Mouse (Mus musculus): ENCODE measurements around the gene Rnf114.

Gene Rnf114

GRCm38 (mm10) chr2:167491757-167492708 is at the start of gene Rnf114:
Rnf114 (plus strand) TSS chr2:167492645.
- peak; percentile 55 for DNase-seq

DNA sequence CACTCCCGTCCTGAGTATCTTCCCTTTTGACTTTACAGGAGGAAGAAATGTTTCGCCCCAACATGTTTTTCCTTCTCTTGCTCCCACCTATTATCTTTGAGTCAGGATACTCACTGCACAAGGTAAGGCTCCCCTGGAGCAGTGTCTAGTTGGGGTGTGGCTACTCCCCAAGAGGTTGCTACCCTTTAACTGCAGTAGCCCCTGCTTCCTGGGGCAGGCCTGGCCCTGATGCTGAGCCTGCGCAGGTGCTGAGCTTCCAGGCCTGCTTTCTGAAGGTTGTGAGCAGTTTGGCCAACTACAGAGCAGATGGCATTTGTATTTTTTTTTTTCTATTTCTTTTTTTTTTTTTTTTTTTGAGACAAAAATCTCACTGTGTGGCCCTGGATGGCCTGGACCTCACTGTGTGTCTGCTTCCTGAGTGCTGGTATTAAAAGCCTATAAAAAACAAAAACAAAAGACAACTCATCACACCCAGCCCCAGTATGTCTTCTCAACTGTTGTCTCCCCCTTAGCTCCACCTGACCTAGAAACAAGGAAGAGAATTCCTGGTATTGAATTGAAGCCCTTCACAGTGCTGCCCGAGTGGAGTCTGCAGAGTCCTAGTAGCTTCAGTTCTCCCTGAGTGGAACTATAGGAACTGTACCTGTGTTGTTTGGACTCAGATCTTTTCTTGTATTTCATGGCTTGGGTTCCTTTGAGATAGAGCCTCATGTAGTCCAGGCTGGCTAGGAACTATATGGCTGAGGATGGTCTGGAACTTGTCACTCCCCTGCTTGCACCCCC is 48.8 kb upstream of the Rnf114 start:
- DNase-seq: no peak

DNA sequence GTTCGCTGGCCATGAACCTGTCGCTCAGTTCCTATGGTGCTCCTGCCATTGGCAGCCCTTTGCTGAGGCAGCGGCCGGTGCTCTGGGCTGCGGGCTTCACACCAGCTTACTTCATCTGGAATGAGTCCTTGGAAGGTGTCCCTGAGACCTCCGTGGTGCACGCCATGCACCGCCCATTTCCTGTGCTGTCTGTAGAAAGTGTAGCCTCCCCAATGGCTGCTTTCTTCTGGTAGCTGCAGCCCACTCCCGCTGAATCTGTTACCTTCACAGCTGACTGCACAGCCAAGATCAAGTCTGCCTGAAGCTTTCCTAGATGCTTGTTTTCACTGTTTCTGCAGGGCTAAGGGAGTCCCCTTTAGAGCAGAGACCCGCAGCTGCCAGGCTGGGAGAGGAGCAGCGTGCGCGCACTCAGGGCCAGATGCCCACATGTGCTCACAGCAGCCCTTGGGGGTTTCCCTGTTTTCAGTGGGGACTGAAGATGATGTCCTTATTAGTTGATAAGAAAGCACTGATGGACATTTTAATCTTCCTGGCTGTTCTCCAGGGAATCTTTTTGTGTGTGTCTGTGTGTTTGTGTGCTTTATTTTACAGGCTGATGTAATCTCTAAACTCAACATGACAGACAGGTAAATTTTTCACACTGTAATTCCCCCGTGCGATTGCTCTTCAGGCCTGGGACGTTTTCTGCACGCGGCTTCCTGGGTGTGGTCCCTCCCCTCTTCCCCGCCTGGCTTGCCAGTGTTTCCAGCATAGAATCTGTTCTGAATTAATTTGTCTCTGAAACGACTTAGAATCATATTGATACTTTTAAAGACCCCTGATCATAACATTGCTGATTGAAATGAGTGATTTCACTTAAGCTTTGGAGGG is 46.3 kb upstream of the Rnf114 start:
- DNase-seq: peak; percentile 56

GRCm38 (mm10) chr2:167447207-167447606 is 45.2 kb upstream of the Rnf114 start:
- DNase-seq: no peak

DNA sequence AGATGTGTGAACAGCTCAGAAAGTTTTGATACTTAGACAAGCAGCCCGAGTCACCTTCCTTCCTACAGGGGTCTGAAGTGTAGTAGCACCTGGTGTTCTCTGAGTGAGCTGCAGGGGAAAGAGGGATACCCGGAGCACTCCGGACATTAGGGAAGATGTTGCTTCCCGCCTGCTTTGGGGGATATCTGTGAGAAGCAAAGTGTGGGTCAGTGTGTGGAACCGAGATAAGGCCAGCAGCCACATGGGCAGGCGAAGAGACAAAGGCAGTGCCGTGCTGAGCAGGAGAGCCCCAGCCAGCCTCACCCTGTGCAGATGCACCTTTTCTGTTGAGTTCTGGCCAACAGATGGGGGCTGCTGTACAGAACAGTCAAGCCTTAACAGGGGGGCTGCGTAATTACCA is 44.8 kb upstream of the Rnf114 start:
- no peak for DNase-seq

GRCm38 (mm10) chr2:167449331-167450275 is 42.8 kb upstream of the Rnf114 start:
- no peak for DNase-seq

GRCm38 (mm10) chr2:167450647-167451046 is 41.8 kb upstream of the Rnf114 start:
- peak; percentile 30 for DNase-seq

DNA sequence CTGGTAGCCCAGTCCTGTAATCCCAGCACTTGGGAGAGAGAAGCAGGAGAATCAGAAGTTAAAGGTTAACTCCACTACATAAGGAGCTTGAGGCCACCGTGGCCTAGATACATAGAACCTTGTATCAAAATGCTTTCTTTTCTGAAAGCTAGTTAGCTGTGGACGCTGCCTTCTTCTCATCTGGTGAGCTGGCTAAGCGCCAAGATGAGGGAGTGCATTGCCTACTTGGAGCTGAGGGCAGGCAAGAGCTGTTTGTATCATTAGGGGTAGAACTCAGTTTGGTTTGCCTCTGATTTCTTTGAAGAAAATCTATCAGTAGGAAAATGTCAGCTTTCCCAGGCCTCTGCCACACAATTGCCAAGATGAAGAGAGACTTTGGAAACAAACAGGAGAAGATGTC is 38.6 kb upstream of the Rnf114 start:
- peak; percentile 54 for DNase-seq

GRCm38 (mm10) chr2:167456361-167457020 is 36.0 kb upstream of the Rnf114 start:
- DNase-seq: no peak

DNA sequence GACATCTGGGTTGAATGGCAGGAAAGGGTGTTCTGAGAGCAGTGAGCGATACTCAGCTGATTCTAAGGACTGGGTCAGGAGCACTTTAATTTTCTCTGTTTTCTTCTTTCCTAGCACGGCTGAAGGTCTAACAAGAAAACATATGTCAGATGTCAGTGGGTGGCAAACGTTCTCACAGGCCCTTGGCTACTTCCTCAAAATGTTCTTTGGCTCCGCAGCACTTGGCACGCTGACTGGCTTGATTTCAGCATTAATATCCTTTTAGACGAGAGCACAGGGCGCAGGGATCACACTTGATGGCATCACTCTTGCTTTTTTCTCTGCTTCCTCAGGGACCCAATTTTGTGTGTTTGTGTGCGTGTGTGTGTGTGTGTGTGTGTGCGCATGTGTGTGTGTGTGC is 35.2 kb upstream of the Rnf114 start:
- DNase-seq: no peak

GRCm38 (mm10) chr2:167458548-167458947 is 33.9 kb upstream of the Rnf114 start:
- DNase-seq: peak; percentile 56

DNA sequence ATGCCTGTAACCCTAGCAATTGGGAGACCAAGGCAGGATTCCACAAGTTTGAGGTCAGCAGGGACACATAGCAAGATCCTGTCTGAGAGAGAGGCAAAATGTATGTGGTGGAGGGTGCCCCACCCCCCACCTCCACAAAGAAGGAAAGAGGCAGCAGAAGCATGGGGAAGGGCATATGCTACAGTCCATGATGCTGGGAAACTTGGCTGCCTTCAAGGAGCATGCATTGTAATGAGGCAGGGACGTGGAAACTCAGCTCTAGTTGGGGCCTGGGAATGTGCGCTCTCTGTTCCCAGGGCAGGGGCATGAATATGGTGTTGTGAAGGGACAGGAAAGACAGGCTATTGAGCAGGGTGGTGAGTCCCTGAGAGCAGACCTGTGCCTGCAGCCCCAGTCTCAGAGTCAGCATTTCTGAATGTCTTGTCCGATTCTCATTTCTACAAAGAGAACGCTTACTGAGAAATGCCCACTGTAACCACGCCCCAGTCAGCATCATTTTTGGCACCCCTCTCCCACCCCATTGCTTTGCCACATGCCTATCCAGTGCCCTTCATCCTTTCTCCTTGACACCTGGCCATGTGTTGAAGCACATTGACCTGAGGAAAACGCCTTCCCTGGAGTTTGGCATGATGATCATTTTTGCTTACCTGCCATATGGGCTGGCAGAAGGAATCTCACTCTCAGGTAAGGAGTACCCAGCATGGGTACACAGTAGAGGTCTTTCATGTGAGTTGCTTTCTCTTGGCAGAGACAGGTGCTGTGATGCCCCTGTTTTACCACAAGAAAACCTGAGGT is 33.2 kb upstream of the Rnf114 start:
- DNase-seq: no peak

GRCm38 (mm10) chr2:167462954-167463353 is 29.5 kb upstream of the Rnf114 start:
- peak; percentile 84 for DNase-seq

GRCm38 (mm10) chr2:167463802-167464201 is 28.6 kb upstream of the Rnf114 start:
- no peak for DNase-seq

- DNase-seq: no peak
These were observed 26.5 kb upstream of the Rnf114 start for GRCm38 (mm10) chr2:167465951-167466350.

- no peak for DNase-seq
These were observed 25.2 kb upstream of the Rnf114 start for GRCm38 (mm10) chr2:167467214-167467613.

GRCm38 (mm10) chr2:167468444-167468843 is 24.0 kb upstream of the Rnf114 start:
- DNase-seq: no peak

GRCm38 (mm10) chr2:167470611-167471010 is 21.8 kb upstream of the Rnf114 start:
- DNase-seq: no peak

GRCm38 (mm10) chr2:167471585-167471984 is 20.9 kb upstream of the Rnf114 start:
- no peak for DNase-seq

GRCm38 (mm10) chr2:167474218-167474617 is 18.2 kb upstream of the Rnf114 start:
- no peak for DNase-seq

Data from kidney, postnatal 14 days (tissue).